Mouse (Mus musculus): ENCODE data around the gene Hoxd9.

The Hoxd9 gene

GRCm38 (mm10) chr2:74733765-74734164 lies 36.2 kb downstream of the Hoxd9 start:
- DNase-seq (ENCODE audit: low spot score) = no peak

- DNase-seq (ENCODE audit: low spot score) = no peak
These were observed 36.9 kb downstream of the Hoxd9 start for GRCm38 (mm10) chr2:74734451-74734850.

DNA sequence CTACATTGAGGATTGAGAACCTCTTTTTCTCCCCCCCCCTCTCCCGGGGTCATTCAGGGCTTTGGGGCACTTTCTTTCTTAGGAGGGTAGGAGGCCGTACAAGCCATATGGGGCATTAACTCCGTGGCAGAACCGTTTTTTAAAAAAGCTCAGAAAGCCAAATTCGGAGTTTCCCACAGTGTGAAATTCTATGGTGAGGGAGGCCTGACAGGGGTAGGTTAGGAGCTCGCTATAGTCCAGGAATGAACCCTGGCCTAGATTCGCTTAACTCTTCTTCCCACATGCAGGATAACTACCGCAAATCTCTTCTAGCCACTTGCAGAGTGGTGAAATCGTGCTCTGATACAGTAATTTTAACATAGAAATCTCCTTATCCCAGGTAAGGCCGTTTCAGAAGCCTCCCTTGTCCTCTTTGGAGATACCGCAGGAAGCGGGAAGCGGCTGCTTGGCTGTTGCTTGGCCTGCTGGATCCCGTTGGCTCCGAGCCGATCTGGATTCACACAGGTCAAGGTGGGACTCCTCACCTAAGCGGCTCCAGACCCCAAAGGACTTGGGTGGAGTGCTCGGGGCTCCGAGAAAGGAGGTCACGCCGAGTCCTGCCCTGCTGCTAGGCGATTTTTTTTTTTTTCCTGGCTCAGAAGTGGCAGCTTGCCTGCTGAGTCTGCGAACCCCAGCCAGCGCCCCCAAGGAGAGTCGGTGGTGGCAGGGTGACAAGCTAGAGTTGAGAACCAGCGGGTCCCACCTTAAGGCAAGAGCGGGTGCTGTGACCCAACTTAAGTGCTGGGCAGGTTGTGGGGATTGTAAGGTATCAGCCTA lies 37.7 kb downstream of the Hoxd9 start:
- DNase-seq (ENCODE audit: low spot score) = no peak

- no peak for DNase-seq (ENCODE audit: low spot score)
These were observed 38.5 kb downstream of the Hoxd9 start for GRCm38 (mm10) chr2:74735851-74736687.

- no peak for DNase-seq (ENCODE audit: low spot score)
These were observed 39.4 kb downstream of the Hoxd9 start for GRCm38 (mm10) chr2:74736688-74737577.

DNA sequence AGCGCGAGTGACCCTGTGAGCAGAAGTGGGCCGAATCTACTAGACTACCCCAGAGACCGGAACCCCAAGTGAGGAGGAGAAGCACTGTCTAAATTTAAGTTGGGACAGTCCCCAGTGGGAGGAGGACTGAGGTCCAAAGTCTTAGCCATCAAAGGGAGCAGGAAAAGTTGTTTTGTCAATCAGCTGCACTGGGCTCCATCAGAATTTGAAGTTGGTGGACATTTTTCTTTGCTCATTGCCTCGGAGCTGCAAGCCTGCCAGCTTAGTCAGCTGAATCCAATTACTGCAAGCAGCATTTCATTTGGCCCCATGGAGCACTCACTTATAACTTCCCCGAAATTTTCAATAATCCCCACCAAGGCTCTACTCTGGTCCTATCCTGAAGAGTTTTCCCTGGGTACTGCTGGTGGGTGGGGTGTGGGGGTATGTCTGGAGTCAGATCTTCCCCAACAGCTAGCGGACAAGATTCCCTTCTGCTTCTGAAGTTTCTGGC lies 40.1 kb downstream of the Hoxd9 start:
- DNase-seq (ENCODE audit: low spot score) = no peak

GRCm38 (mm10) chr2:74738623-74739475 lies 41.3 kb downstream of the Hoxd9 start:
- no peak for DNase-seq (ENCODE audit: low spot score)

- DNase-seq (ENCODE audit: low spot score) = no peak
These were observed 41.9 kb downstream of the Hoxd9 start for GRCm38 (mm10) chr2:74739476-74739800.

DNA sequence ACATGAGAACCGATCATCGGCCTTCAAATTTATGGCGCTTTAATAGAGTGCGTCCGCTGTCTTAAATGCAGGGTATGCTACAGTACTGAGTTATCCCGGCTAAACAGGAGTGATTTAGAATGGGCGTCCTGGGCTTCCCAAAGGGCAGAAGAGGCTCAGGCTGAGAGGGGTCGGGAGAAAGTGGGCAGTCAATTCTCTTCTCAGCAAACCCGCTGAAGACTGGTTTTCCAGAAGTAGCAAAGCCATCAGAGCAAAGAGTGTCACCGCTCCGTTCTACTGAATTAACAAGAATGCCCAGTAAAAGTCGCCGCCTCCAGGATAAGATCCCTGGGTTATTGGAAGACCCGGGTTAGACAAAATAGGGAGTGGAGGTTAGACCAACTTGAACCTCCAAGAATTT lies 42.3 kb downstream of the Hoxd9 start:
- DNase-seq (ENCODE audit: low spot score) = no peak

DNA sequence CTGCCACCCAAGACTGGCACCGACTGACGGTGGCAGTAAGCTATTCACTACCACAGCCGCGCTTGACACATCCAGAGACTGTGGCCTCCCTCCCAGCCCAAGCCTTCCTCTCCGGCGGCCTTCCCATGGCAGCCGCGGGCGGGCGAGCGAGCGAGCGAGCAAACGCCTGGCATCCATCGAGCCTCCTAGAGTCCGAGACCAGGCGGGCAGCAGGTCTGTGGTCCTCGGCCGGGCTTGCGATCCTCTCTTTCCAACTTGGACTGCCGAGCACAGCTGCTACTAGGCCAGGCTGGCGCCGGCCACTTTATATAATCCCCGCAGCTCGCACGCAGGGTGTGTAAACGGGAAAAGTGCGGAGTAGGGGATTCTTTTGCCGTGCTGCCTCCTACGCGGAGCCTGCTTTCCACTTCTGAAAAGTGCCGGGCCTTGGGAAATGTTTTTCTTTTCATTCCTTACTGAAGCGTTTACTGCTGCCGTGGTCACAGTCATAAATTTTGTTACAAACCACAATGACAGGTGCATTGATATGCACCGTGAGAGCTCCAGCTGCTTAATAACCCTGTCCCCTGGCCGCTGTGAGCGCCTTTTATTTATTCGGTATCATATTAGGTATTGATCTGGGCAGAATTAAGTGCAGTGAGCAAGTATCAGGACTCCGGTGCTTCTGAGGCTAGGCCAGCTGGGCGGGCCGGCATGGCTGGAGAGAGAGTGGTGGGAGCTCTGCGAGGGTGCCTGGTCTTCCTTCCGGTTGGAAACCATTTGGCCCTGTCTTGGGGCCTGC lies 43.0 kb downstream of the Hoxd9 start:
- no peak for DNase-seq (ENCODE audit: low spot score)

- DNase-seq (ENCODE audit: low spot score) = no peak
These were observed 43.9 kb downstream of the Hoxd9 start for GRCm38 (mm10) chr2:74741252-74741978.

DNA sequence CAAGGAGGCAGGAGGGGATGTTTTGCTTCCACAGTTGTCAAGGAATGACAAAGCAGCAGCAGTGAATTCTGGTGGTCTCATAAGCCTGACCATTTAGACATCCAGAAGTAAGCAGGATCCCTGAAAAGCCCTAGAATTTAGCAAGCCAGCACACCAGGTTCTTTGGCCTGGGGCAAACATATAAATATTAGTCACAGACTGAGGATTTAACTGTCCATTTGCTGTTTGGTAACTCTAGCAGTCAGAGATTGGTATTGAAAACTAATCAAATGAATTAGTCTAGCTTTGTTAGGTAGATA lies 44.4 kb downstream of the Hoxd9 start:
- DNase-seq (ENCODE audit: low spot score) = no peak

GRCm38 (mm10) chr2:74745540-74746297 lies 48.2 kb downstream of the Hoxd9 start:
- DNase-seq (ENCODE audit: low spot score) = no peak

GRCm38 (mm10) chr2:74746298-74746921 lies 48.9 kb downstream of the Hoxd9 start:
- no peak for DNase-seq (ENCODE audit: low spot score)

DNA sequence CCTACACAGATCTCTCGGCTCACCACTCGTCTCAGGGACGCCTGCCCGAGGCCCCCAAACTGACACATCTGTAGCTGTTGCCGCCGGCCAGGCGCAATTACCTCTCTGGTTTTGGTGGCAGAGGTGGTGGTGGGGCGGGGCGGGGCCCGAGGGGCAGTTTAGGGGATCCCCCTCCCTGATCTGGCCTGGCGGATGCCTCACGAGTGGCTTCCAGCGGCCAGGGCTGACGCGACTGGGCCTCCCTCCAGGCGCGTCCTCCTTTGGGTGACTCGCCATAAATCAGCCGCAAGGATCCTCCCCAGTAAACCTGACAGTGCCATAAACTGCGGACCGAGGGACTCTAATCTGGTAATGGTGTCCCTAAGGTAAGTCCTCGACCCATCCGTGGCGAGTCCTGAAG lies 49.5 kb downstream of the Hoxd9 start:
- no peak for DNase-seq (ENCODE audit: low spot score)

- no peak for DNase-seq (ENCODE audit: low spot score)
These were observed 50.2 kb downstream of the Hoxd9 start for GRCm38 (mm10) chr2:74747661-74748141.

DNA sequence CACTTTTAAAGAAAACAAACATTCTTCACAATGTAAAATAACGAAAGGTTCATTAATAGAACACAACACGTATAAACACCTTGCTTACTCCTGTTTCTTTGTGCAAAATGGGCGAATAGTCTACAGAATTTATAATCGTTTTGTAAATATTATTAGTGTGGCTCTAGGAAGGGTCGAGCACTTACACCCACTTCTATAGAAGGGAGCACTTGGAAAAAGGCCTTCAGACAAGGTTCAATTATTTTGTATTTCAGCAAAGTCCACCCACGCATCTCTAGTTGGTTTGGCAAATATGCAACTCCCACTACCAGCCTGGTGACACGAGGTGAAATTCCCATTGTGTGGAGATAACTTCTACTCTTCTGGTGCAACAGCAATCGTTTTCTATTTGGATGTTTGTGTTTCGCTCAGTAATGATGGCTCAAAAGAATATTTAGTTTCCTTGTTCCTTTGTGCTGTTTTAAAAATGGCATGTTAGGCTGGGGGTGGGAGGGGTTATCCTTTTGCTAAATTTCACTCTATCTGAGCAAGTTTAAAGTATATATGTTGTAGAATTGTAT lies 51.0 kb downstream of the Hoxd9 start:
- no peak for DNase-seq (ENCODE audit: low spot score)

All from urinary bladder, postnatal 14 days (tissue).